Mouse (Mus musculus): ENCODE data around the gene Cd72. TPM values are rescaled to one million over a fixed set of nuclear protein-coding genes. Genes with fewer than 3 reads are reported as not detected.

The Cd72 gene
- total and polyA plus RNA-seq, 3 experiments: 24.0 to 61.4 (median 55.9) TPM

GRCm38 (mm10) chr4:43425648-43426380 lies 28.6 kb downstream of the Cd72 start:
- no peak overlapping the region for H3K9ac ChIP-seq (ENCODE audit: insufficient read depth, low read depth)
- H3K4me2 ChIP-seq (ENCODE audit: insufficient read depth, low read depth, poor library complexity, severe bottlenecking): no peak overlapping the region
- dilution Hi-C loops (cut with MboI; ENCODE audit: extremely low pct_ligation_motif_present, extremely low pct_unique_long_range_greater_than_20kb, low sequenced_read_pairs) (no loop called here), in situ Hi-C loops (cut with MboI; ENCODE audit: low pct_ligation_motif_present, low pct_unique_long_range_greater_than_20kb, low sequenced_read_pairs) (no loop called here)
- no peaks in the 10 kb centered on the region for H3K9me3 ChIP-seq (replicated peaks; ENCODE audit: low read length)
- TF ChIP-seq JUN (IDR thresholded peaks at IDR 0.05; ENCODE audit: insufficient read depth, low read depth, low read length) (no peak), RCOR1 (conservative IDR thresholded peaks at IDR 0.05; ENCODE audit: low read depth, low read length) (no peak), ZMIZ1 (IDR thresholded peaks at IDR 0.05; ENCODE audit: low read depth, low read length) (no peak), SMC3 (IDR thresholded peaks at IDR 0.05; ENCODE audit: low read depth, low read length) (no peak)
- DNase-seq (ENCODE audit: extremely low read depth): no peak
- H3K27ac ChIP-seq (ENCODE audit: insufficient read depth, low read depth): no peak overlapping the region
- H3K79me2 ChIP-seq (replicated peaks; ENCODE audit: control insufficient read depth, extremely low read depth, insufficient read depth, poor library complexity, severe bottlenecking): no peaks in the 10 kb centered on the region
- H3K4me1 ChIP-seq (ENCODE audit: control insufficient read depth in 1 of 2, insufficient read depth in 2 of 2): peaks cover 0 to 22% of the 10 kb centered on the region in 2 experiments; a peak in 2 of 4 replicates
- peaks cover 84% of the 10 kb centered on the region for H3K27me3 ChIP-seq (replicated peaks)
- H3K36me3 ChIP-seq (replicated peaks in 1 of 2; ENCODE audit: control insufficient read depth in 1 of 2, insufficient read depth in 1 of 2, low read length in 1 of 2): no peaks in the 10 kb centered on the region
- no peak overlapping the region for H3K4me3 ChIP-seq (replicated peaks in 1 of 3; ENCODE audit: low read depth in 2 of 3, low read length in 2 of 3, poor library complexity in 1 of 3)

GRCm38 (mm10) chr4:43425197-43425596 lies 29.2 kb downstream of the Cd72 start:
- in situ Hi-C loops (cut with MboI; ENCODE audit: low pct_ligation_motif_present, low pct_unique_long_range_greater_than_20kb, low sequenced_read_pairs) (no loop called here), dilution Hi-C loops (cut with MboI; ENCODE audit: extremely low pct_ligation_motif_present, extremely low pct_unique_long_range_greater_than_20kb, low sequenced_read_pairs) (no loop called here)
- no peak for TF ChIP-seq MYC (IDR thresholded peaks at IDR 0.05; ENCODE audit: low read depth, low read length)
- TF ChIP-seq SIN3A (IDR thresholded peaks at IDR 0.05; ENCODE audit: low read length): no peak
- TF ChIP-seq BHLHE40 (IDR thresholded peaks at IDR 0.05; ENCODE audit: low read depth, low read length): no peak
- no peak for TF ChIP-seq GABPA (IDR thresholded peaks at IDR 0.05; ENCODE audit: insufficient replicate concordance, low read depth, low read length)
- no peak for TF ChIP-seq KAT2A (IDR thresholded peaks at IDR 0.05; ENCODE audit: insufficient replicate concordance, low read length)
- no peak for TF ChIP-seq ZNF384 (IDR thresholded peaks at IDR 0.05; ENCODE audit: low read depth, low read length)
- no peak for TF ChIP-seq TBP (conservative IDR thresholded peaks at IDR 0.05; ENCODE audit: low read depth, low read length)
- no peak for TF ChIP-seq ZC3H11A (IDR thresholded peaks at IDR 0.05; ENCODE audit: low read depth, low read length)
- no peak for TF ChIP-seq MEF2A (IDR thresholded peaks at IDR 0.05; ENCODE audit: borderline replicate concordance, low read depth, low read length)
- TF ChIP-seq USF2 (conservative IDR thresholded peaks at IDR 0.05; ENCODE audit: low read depth, low read length): no peak
- no peak for TF ChIP-seq NRF1 (IDR thresholded peaks at IDR 0.05; ENCODE audit: low read depth, low read length)
- TF ChIP-seq CHD2 (IDR thresholded peaks at IDR 0.05; ENCODE audit: low read length): no peak
- no peak for TF ChIP-seq ELF1 (IDR thresholded peaks at IDR 0.05; ENCODE audit: low read depth, low read length)
- TF ChIP-seq IRF4 (IDR thresholded peaks at IDR 0.05; ENCODE audit: low read depth, low read length): no peak
- no peak for TF ChIP-seq MAFK (IDR thresholded peaks at IDR 0.05; ENCODE audit: insufficient replicate concordance, low read length)
- Histone ChIP-seq H3K27me3 (replicated peaks) (peaks cover 79% of the 10 kb centered on the region), H3K79me2 (replicated peaks; ENCODE audit: control insufficient read depth, extremely low read depth, insufficient read depth, poor library complexity, severe bottlenecking) (no peaks in the 10 kb centered on the region), H3K4me3 (replicated peaks in 1 of 3; ENCODE audit: low read depth in 2 of 3, low read length in 2 of 3, poor library complexity in 1 of 3) (no peak overlapping the region), H3K9me3 (replicated peaks; ENCODE audit: low read length) (no peaks in the 10 kb centered on the region), H3K9ac (ENCODE audit: insufficient read depth, low read depth) (no peak overlapping the region), H3K27ac (ENCODE audit: insufficient read depth, low read depth) (no peak overlapping the region), H3K36me3 (replicated peaks in 1 of 2; ENCODE audit: control insufficient read depth in 1 of 2, insufficient read depth in 1 of 2, low read length in 1 of 2) (no peaks in the 10 kb centered on the region), H3K4me2 (ENCODE audit: insufficient read depth, low read depth, poor library complexity, severe bottlenecking) (no peak overlapping the region), H3K4me1 (ENCODE audit: control insufficient read depth in 1 of 2, insufficient read depth in 2 of 2) (peaks cover under 1 to 23% of the 10 kb centered on the region in 2 experiments; a peak in 3 of 4 replicates)
- DNase-seq (ENCODE audit: extremely low read depth): no peak
